Mouse (Mus musculus): ENCODE data around the gene Nr4a1.

The Nr4a1 gene

GRCm38 (mm10) chr15:101233183-101233582 is 20.9 kb upstream of the Nr4a1 start:
- in situ Hi-C loops (cut with MseI, MboI) = no loop called here

- in situ Hi-C loops (cut with MseI, MboI) = no loop called here
These were observed 20.3 kb upstream of the Nr4a1 start for GRCm38 (mm10) chr15:101233641-101234275.

- in situ Hi-C loops (cut with MseI, MboI) = no loop called here
These were observed 19.3 kb upstream of the Nr4a1 start for GRCm38 (mm10) chr15:101234611-101235341.

GRCm38 (mm10) chr15:101235342-101235698 is 18.7 kb upstream of the Nr4a1 start:
- in situ Hi-C loops (cut with MseI, MboI) = no loop called here

DNA sequence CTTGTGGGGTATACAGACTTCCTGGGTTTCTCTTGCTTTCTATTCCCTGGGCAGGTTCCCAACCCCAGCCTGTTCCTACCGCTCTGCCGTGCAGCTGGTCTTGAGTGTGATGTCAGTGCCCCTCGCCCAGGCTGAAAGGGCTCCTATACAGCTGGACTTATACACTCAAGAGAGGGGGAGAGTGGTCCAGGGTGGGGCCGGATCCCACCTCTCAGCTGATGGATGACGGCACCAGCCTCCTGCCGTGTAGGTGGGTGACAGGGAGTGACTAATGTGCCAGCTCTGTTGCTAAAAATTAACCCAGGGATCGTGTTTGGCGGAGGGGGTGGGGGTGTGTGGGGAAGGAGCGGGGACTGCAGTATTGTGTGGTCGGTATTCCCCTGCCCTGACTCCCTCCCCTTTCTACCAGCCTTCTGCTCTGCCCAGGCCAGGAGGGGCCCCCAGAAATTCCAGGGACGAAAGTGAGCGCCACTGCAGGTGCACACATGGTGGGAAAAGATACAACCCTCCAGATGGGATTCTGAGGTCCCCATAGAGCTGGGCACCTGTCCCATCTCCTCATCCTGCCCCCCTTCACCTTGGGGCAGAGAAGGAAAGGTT is 18.2 kb upstream of the Nr4a1 start:
- in situ Hi-C loops (cut with MseI, MboI) = no loop called here

- in situ Hi-C loops (cut with MseI, MboI) = no loop called here
These were observed 17.2 kb upstream of the Nr4a1 start for GRCm38 (mm10) chr15:101236878-101237277.

- in situ Hi-C loops (cut with MseI, MboI) = no loop called here
These were observed 15.1 kb upstream of the Nr4a1 start for GRCm38 (mm10) chr15:101238885-101239511.

DNA sequence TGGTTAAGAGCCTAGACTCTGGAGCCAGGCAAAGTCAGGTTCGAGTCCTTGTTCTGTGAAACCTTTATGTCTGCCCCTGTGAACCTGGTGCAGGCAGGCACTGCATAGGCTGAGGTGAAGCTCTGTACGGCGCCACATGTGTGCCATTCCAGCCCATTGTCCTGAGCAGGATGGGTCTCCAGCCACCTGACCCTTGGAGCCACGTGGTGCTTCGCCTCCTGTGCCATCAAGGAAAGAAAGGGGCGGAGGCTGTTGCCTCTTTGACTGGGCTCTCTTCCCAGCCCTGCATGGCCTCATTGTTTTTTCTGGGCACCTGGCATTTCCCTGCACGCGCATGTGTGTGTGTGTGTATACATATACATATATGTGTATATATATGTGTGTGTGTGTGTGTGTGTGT is 14.2 kb upstream of the Nr4a1 start:
- in situ Hi-C loops (cut with MseI, MboI) = loop anchor here (5.0 kb wide), 2 partner anchors 37 to 42 kb away; partner anchors contain the start of gene Atg101 (in 1 of the 2)

DNA sequence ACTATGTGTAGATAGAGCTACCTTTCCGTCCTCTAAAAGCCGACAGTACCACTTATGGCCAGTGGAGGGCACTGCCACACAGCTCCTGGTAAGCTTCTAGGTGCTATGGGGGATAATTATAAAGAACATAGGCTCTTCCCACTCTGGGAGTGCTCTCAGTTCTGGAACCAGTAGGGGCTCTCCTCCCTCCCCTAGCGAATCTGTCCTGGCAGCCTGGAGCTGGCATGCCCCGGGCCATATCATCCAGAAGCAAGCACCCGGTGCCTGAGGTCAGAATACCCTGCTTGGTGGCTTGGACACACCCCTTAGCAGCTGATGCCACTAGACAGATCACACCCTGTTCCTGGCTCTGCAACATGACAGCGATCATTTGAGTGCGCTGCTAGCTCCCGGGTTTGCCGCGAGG is 13.3 kb upstream of the Nr4a1 start:
- in situ Hi-C loops (cut with MseI, MboI) = loop anchor here (5.0 kb wide), 2 partner anchors 36 to 41 kb away; partner anchors contain the start of gene Atg101 (in 1 of the 2)

DNA sequence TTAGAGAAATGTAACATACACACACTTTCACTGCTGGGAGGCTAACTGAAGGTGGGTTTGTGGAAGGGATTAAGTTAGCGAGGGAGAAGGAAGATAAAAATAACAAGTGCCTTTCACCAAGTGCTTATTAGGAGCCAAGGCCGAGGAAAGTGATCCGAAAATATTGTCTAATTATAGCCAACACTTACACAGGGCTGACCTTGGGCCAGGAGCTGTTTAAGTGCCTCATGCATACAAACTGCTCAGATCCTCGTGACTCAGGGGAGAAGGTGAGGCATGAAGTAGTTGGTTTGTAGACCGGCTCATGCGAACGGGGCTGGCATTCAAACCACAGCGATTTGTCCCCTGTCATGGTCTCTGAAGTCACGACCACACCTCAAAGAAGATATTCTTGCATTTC is 12.8 kb upstream of the Nr4a1 start:
- in situ Hi-C loops (cut with MseI, MboI) = loop anchor here (5.0 kb wide), 2 partner anchors 36 to 41 kb away; partner anchors contain the start of gene Atg101 (in 1 of the 2)

GRCm38 (mm10) chr15:101241853-101242252 is 12.2 kb upstream of the Nr4a1 start:
- in situ Hi-C loops (cut with MseI, MboI) = loop anchor here (5.0 kb wide), 2 partner anchors 35 to 40 kb away; partner anchors contain the start of gene Atg101 (in 1 of the 2)

DNA sequence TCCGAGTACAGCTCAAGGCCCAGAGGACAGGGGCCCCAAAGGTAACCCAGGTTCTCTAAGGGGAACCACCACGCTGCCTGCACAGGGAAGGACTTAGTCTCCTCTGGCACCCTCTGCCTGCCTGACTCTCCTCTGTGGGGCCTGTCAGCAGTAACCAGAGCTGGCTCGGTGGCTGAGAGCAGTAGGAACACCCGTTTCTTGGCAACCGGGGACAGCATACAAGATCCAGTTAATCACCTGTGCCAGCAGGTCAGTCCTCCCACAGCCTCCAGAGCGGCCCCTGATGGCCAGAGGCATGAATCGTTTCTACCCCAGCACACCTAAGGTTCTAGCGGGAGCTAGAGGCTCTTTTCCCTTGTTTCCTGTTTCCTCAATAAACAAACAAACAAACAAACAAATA is 11.4 kb upstream of the Nr4a1 start:
- in situ Hi-C loops (cut with MseI, MboI) = loop anchor here (5.0 kb wide), 2 partner anchors 35 to 40 kb away; partner anchors contain the start of gene Atg101 (in 1 of the 2)

DNA sequence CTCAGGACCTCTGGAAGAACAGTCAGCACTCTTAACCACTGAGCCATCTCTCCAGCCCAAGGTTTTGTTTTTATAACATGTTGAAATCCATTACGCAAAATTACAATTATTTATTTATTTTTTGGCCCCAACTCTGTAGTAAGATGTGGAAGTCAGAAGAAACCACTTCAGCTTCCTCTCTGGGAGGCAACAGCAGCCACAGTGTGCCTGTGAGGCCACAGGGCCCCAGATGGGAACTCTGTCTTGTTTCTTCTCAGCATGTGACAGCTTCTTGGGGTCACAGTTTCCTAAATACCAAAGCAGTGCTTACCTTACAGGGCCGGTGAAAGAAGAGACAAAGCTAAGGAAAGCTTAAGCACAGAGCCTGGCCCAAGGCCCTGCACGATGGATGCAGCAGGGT is 10.1 kb upstream of the Nr4a1 start:
- in situ Hi-C loops (cut with MseI, MboI) = loop anchor here (5.0 kb wide), 2 partner anchors 33 to 38 kb away; partner anchors contain the start of gene Atg101 (in 1 of the 2)

DNA sequence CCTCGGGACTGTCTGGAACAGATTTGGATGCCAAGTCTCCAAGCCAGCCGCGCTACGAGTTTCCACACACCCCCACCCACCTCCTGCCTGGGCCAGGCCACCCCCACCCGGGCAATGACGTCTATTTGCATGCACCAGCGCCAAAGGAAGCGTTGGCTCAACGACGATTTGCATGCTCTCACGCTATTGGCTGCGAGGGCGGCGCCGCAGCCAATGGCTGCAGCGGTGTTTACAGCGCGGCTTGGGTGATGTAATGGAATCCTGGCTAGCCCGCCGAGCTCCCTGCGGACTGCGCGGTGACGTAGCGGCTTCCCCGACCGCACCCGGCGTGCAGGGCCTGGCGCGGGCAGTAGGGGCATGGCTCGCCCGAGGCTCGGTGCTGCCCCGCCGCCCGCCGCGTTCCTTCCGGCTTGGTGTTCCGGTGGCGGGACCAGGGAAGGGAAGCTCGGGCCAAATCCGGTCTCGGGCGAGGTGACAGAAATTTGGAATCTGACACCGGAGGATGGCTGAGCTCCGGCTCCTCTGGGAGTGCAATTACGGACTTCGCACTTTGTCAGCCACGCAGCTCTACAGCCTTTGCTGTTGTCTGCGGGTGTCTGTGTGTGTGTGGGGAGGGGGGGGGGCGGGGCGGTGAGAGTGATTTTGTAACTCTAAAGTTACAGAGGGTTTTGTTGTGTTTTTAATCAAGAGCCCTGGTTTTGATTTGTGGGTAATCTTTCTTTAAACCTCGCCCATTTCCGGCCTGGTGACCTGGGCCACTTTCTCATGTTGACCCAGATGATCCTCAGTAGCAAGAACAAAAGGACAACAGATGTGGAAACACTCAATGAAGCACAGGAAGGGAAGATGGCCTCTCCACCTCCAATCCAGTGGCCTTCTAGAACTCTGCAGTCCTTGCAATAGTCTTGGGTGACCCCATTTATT is 7.6 kb upstream of the Nr4a1 start:
- in situ Hi-C loops (cut with MseI, MboI) = no loop called here

DNA sequence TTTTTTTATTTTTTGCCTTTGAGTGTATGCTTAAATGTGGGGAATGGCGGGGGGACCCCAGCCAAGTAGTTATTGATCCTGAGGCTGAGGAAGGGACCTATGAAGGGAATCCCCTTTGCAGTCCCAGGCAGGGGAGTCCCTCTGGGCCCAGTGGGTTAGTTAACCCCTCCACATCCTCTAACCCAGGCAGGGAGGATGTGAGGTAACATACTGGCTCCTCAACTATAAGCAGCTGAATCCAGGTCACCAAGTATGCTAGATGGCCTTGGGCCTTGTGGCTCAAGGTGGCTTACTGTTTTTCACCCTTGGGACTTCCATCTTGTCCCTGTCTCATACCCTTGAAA is 6.9 kb upstream of the Nr4a1 start:
- in situ Hi-C loops (cut with MseI, MboI) = no loop called here

- in situ Hi-C loops (cut with MseI, MboI) = no loop called here
These were observed 5.9 kb upstream of the Nr4a1 start for GRCm38 (mm10) chr15:101248029-101248710.

- in situ Hi-C loops (cut with MseI, MboI) = no loop called here
These were observed 3.8 kb upstream of the Nr4a1 start for GRCm38 (mm10) chr15:101250220-101250800.

DNA sequence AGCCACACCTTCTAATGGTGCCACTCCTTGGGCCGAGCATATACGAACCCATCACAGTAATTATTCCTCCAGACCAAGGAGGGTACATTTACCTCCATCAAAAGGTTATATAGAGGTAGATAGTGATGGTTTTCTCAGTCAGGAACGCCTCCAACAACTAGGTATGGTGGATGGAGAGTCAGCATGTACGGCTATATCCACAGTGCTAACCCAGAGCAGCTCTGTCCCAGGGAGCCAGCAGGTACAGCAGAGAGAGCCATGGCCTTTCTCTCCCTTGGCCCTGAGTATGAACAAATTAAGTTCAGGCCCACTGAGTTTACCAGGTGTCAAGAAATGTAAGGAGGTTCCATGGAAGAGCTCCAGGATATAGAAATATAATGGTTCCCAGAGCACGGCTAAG is 2.1 kb upstream of the Nr4a1 start:
- in situ Hi-C loops (cut with MseI, MboI) = no loop called here

GRCm38 (mm10) chr15:101252614-101253013 is 1.5 kb upstream of the Nr4a1 start:
- in situ Hi-C loops (cut with MseI, MboI) = no loop called here

- in situ Hi-C loops (cut with MseI, MboI) = no loop called here
These were observed 545 bp upstream of the Nr4a1 start for GRCm38 (mm10) chr15:101253563-101253885.
